Mouse (Mus musculus) layer of hippocampus, postnatal 14 days (tissue): ENCODE results near the gene 1700042G07Rik. TPM values are rescaled to one million over a fixed set of nuclear protein-coding genes. Genes with fewer than 3 reads are reported as not detected.

Source experiments
- DNase-seq, 2 experiments: peaks; one replicate each; pipeline ENCODE4 v3.0.0; 2021 to 2022; ENCODE audit warnings: low spot score in 2 of 2, mixed read lengths in 1 of 2
- long read RNA-seq, 2 experiments: library from polyadenylated mRNA; stranded (forward); transcript quantifications; one replicate each; pipeline ENCODE4 v2.0.0; 2021
- total RNA-seq, 2 experiments: library from RNA; stranded (reverse); gene quantifications; 2 replicates each; pipeline ENCODE4 v1.2.3; 2021

Gene 1700042G07Rik
- total RNA-seq: not detected
- long read RNA-seq, experiment 1: 0 reads
- long read RNA-seq, experiment 2: 0 reads

- DNase-seq: no peak
These were observed at the start of gene 1700042G07Rik, which contains the start of gene Gm49337 for GRCm38 (mm10) chr4:116173072-116173471. 1700042G07Rik (plus strand) TSS chr4:116173372. Gm49337 (plus strand) TSS chr4:116173384.

GRCm38 (mm10) chr4:116123602-116124519 lies 49.3 kb upstream of the 1700042G07Rik start, which contains the start of the genes Rad54l and Pomgnt1:
Rad54l (minus strand) TSS chr4:116123690.
Pomgnt1 (plus strand) TSS chr4:116123840.
- peak; percentile 64 to 83 for DNase-seq

GRCm38 (mm10) chr4:116125803-116126386 lies 47.3 kb upstream of the 1700042G07Rik start:
- DNase-seq: peak in 1 of 2 experiments; percentile 57

- DNase-seq: no peak
These were observed 45.2 kb upstream of the 1700042G07Rik start for GRCm38 (mm10) chr4:116127956-116128355.

- no peak for DNase-seq
These were observed 40.0 kb upstream of the 1700042G07Rik start for GRCm38 (mm10) chr4:116133126-116133525.

- peak in 1 of 2 experiments; percentile 47 for DNase-seq
These were observed 38.2 kb upstream of the 1700042G07Rik start for GRCm38 (mm10) chr4:116134990-116135389.

- no peak for DNase-seq
These were observed 35.7 kb upstream of the 1700042G07Rik start for GRCm38 (mm10) chr4:116137421-116137996.

GRCm38 (mm10) chr4:116140801-116141574 lies 32.2 kb upstream of the 1700042G07Rik start:
- peak in 1 of 2 experiments; percentile 43 for DNase-seq

- no peak for DNase-seq
These were observed 31.4 kb upstream of the 1700042G07Rik start for GRCm38 (mm10) chr4:116141736-116142135.

- DNase-seq: no peak
These were observed 30.9 kb upstream of the 1700042G07Rik start for GRCm38 (mm10) chr4:116142269-116142668.

GRCm38 (mm10) chr4:116143317-116143811 lies 29.8 kb upstream of the 1700042G07Rik start:
- DNase-seq: no peak

GRCm38 (mm10) chr4:116143891-116144717 lies 29.1 kb upstream of the 1700042G07Rik start:
- peak; percentile 69 to 73 for DNase-seq

GRCm38 (mm10) chr4:116149812-116150155 lies 23.4 kb upstream of the 1700042G07Rik start:
- no peak for DNase-seq

- DNase-seq: peak; percentile 32 to 50
These were observed 22.9 kb upstream of the 1700042G07Rik start for GRCm38 (mm10) chr4:116150156-116150861.

- no peak for DNase-seq
These were observed 22.3 kb upstream of the 1700042G07Rik start for GRCm38 (mm10) chr4:116150862-116151221.

GRCm38 (mm10) chr4:116151238-116151637 lies 21.9 kb upstream of the 1700042G07Rik start, which contains the start of gene Lurap1:
Lurap1 (minus strand) TSS chr4:116151338.
- no peak for DNase-seq

GRCm38 (mm10) chr4:116152702-116153101 lies 20.5 kb upstream of the 1700042G07Rik start:
- no peak for DNase-seq

- DNase-seq: no peak
These were observed 15.3 kb upstream of the 1700042G07Rik start for GRCm38 (mm10) chr4:116157882-116158281.

GRCm38 (mm10) chr4:116159912-116160311 lies 13.3 kb upstream of the 1700042G07Rik start:
- peak; percentile 27 to 44 for DNase-seq
